Mouse (Mus musculus): ENCODE results near the gene Vmn2r78. TPM values are rescaled to one million over a fixed set of nuclear protein-coding genes. Genes with fewer than 3 reads are reported as not detected.
"Not testable (repeated sequence)": the region's sequence is repeated elsewhere in the genome, so short reads cannot be mapped to it uniquely, and the experiment has no call there.

The Vmn2r78 gene
- polyA plus RNA-seq (2015; fragmentation: Nextera tagmentation; extraction: Ambion mirVana), result not detected in 2 replicates

GRCm38 (mm10) chr7:86914794-86915193, at the start of gene Vmn2r78:
TSS of gene Vmn2r78 (plus strand) at chr7:86915094.
- not testable (repeated sequence) for H3K36me3 ChIP-seq (ENCODE audit: control insufficient read depth, insufficient read depth, low read length); ATAC-seq; H3K9me3 ChIP-seq (replicated peaks; ENCODE audit: control insufficient read depth, low read length, poor library complexity, severe bottlenecking); H3K9ac ChIP-seq (ENCODE audit: low read depth, low read length); H3K4me1 ChIP-seq (ENCODE audit: control insufficient read depth, insufficient read depth, low read length); H3K4me2 ChIP-seq (ENCODE audit: low read length); H3K27me3 ChIP-seq (ENCODE audit: control insufficient read depth, insufficient read depth, low read depth, low read length); H3K4me3 ChIP-seq (ENCODE audit: low read depth, low read length); H3K27ac ChIP-seq (ENCODE audit: low read length)
- 87% methylated on average over 2 of the region's 2 CpGs for WGBS

GRCm38 (mm10) chr7:86889470-86890469, 25.1 kb upstream of the Vmn2r78 start:
- WGBS, result 91% methylated on average over 4 of the region's 4 CpGs
- H3K36me3 ChIP-seq (ENCODE audit: control insufficient read depth, insufficient read depth, low read length), result no peaks in the 10 kb centered on the region
- no peak overlapping the region for H3K4me3 ChIP-seq (ENCODE audit: low read depth, low read length)
- H3K9me3 ChIP-seq (replicated peaks; ENCODE audit: control insufficient read depth, low read length, poor library complexity, severe bottlenecking), result no peaks in the 10 kb centered on the region
- no peak for ATAC-seq
- no peaks in the 10 kb centered on the region for H3K4me1 ChIP-seq (ENCODE audit: control insufficient read depth, insufficient read depth, low read length)
- H3K4me2 ChIP-seq (ENCODE audit: low read length), result no peak overlapping the region
- H3K27ac ChIP-seq (ENCODE audit: low read length), result no peak overlapping the region
- H3K27me3 ChIP-seq (ENCODE audit: control insufficient read depth, insufficient read depth, low read depth, low read length), result no peaks in the 10 kb centered on the region
- H3K9ac ChIP-seq (ENCODE audit: low read depth, low read length), result no peak overlapping the region

- WGBS, result 84% methylated on average over 5 of the region's 5 CpGs
- no peak overlapping the region for H3K4me3 ChIP-seq (ENCODE audit: low read depth, low read length)
- H3K36me3 ChIP-seq (ENCODE audit: control insufficient read depth, insufficient read depth, low read length), result no peaks in the 10 kb centered on the region
These were observed 22.4 kb downstream of the Vmn2r78 start for GRCm38 (mm10) chr7:86937288-86937687.

GRCm38 (mm10) chr7:86994700-86995099, 79.8 kb downstream of the Vmn2r78 start:
- Histone ChIP-seq H3K9me3 (replicated peaks; ENCODE audit: control insufficient read depth, low read length, poor library complexity, severe bottlenecking) (no peaks in the 10 kb centered on the region), H3K9ac (ENCODE audit: low read depth, low read length) (no peak overlapping the region), H3K36me3 (ENCODE audit: control insufficient read depth, insufficient read depth, low read length) (no peaks in the 10 kb centered on the region), H3K27me3 (ENCODE audit: control insufficient read depth, insufficient read depth, low read depth, low read length) (no peaks in the 10 kb centered on the region), H3K27ac (ENCODE audit: low read length) (no peak overlapping the region), H3K4me3 (ENCODE audit: low read depth, low read length) (no peak overlapping the region), H3K4me2 (ENCODE audit: low read length) (no peak overlapping the region), H3K4me1 (ENCODE audit: control insufficient read depth, insufficient read depth, low read length) (no peaks in the 10 kb centered on the region)
- ATAC-seq, result no peak
- WGBS, result 79% methylated on average over 1 of the region's 1 CpGs

More at GRCm38 (mm10) chr7:86937288-86937687, 22.4 kb downstream of the Vmn2r78 start:
- ATAC-seq, result no peak
- Histone ChIP-seq H3K27ac (ENCODE audit: low read length) (no peak overlapping the region), H3K4me1 (ENCODE audit: control insufficient read depth, insufficient read depth, low read length) (no peaks in the 10 kb centered on the region), H3K9me3 (replicated peaks; ENCODE audit: control insufficient read depth, low read length, poor library complexity, severe bottlenecking) (no peaks in the 10 kb centered on the region), H3K27me3 (ENCODE audit: control insufficient read depth, insufficient read depth, low read depth, low read length) (no peaks in the 10 kb centered on the region), H3K9ac (ENCODE audit: low read depth, low read length) (no peak overlapping the region), H3K4me2 (ENCODE audit: low read length) (no peak overlapping the region)

- H3K27me3 ChIP-seq (ENCODE audit: control insufficient read depth, insufficient read depth, low read depth, low read length); H3K4me2 ChIP-seq (ENCODE audit: low read length); H3K4me3 ChIP-seq (ENCODE audit: low read depth, low read length); H3K9me3 ChIP-seq (replicated peaks; ENCODE audit: control insufficient read depth, low read length, poor library complexity, severe bottlenecking); H3K36me3 ChIP-seq (ENCODE audit: control insufficient read depth, insufficient read depth, low read length); H3K9ac ChIP-seq (ENCODE audit: low read depth, low read length); ATAC-seq; H3K27ac ChIP-seq (ENCODE audit: low read length); H3K4me1 ChIP-seq (ENCODE audit: control insufficient read depth, insufficient read depth, low read length): not testable (repeated sequence)
- 76% methylated on average over 1 of the region's 1 CpGs for WGBS
These were observed 80.9 kb downstream of the Vmn2r78 start, which contains the start of gene Vmn2r79 for GRCm38 (mm10) chr7:86995815-86996214. TSS of gene Vmn2r79 (plus strand) at chr7:86996115.

Other genes starting within 250 kb of the Vmn2r78 start
- gene Olfr292, start 226.8 kb upstream of the Vmn2r78 start, polyA plus RNA-seq (2015; fragmentation: Nextera tagmentation; extraction: Ambion mirVana), result not detected in 2 replicates
- gene Folh1, start 139.2 kb upstream of the Vmn2r78 start, polyA plus RNA-seq (2015; fragmentation: Nextera tagmentation; extraction: Ambion mirVana), result 0.62 and 0.87 TPM in 2 replicates
- gene Vmn2r77, start 120.1 kb upstream of the Vmn2r78 start, polyA plus RNA-seq (2015; fragmentation: Nextera tagmentation; extraction: Ambion mirVana), result not detected in 2 replicates
- not detected in 2 replicates for gene Vmn2r79, start 81.0 kb downstream of the Vmn2r78 start, polyA plus RNA-seq (2015; fragmentation: Nextera tagmentation; extraction: Ambion mirVana)

Data from midbrain, embryonic 16.5 days (tissue).